Mouse (Mus musculus) neural tube, embryonic 15.5 days (tissue): ENCODE results near the gene Neb. TPM values are rescaled to one million over a fixed set of nuclear protein-coding genes. Genes with fewer than 3 reads are reported as not detected.

Experiments
- ATAC-seq: fragments of 200-750 bp; cut with Nextera tagmentation; 2 replicates; pipeline ENCODE4 v1.8.0; 2017; ENCODE audit warnings: mild to moderate bottlenecking, moderate TSS enrichment, moderate library complexity; ENCODE audit not compliant: low FRiP score
- H3K27ac ChIP-seq: fragments of 300-500 bp; sonication (generic); replicated peaks from 2 replicates; pipeline ENCODE4 v1.5.1; 2015; ENCODE audit warnings: mild to moderate bottlenecking, inconsistent platforms
- H3K27me3 ChIP-seq: fragments of 300-500 bp; sonication (generic); replicated peaks from 2 replicates; pipeline ENCODE4 v1.6.1; 2015; ENCODE audit warnings: inconsistent platforms
- H3K36me3 ChIP-seq: fragments of 300-500 bp; sonication (generic); 2 replicates; pipeline ENCODE4 v1.6.1; 2015; ENCODE audit warnings: inconsistent platforms
- H3K4me1 ChIP-seq: fragments of 300-500 bp; sonication (generic); 2 replicates; pipeline ENCODE4 v1.6.1; 2015; ENCODE audit warnings: inconsistent platforms
- H3K4me2 ChIP-seq: fragments of 300-500 bp; sonication (generic); 2 replicates; pipeline ENCODE4 v1.6.1; 2015; ENCODE audit warnings: inconsistent platforms, mild to moderate bottlenecking, moderate library complexity
- H3K4me3 ChIP-seq: fragments of 300-500 bp; sonication (generic); replicated peaks from 2 replicates; pipeline ENCODE4 v1.5.1; 2015; ENCODE audit warnings: mild to moderate bottlenecking, inconsistent platforms
- H3K9ac ChIP-seq: fragments of 300-500 bp; sonication (generic); replicated peaks from 2 replicates; pipeline ENCODE4 v1.6.1; 2015; ENCODE audit warnings: mild to moderate bottlenecking, inconsistent platforms
- H3K9me3 ChIP-seq: fragments of 300-500 bp; sonication (generic); replicated peaks from 2 replicates; pipeline ENCODE4 v1.6.1; 2016; ENCODE audit warnings: inconsistent platforms
- WGBS: fragments of 180-500 bp; shearing (Covaris S2); methylation state at CpG from one replicate; pipeline ENCODE4 v1.1.7; 2015; ENCODE audit warnings: mixed read lengths; 5-methylcytosine and 5-hydroxymethylcytosine counted together
- polyA plus RNA-seq: library from polyadenylated mRNA; unstranded; fragments of >200 nt; fragmentation: Nextera tagmentation; extraction: Ambion mirVana; gene quantifications from 2 replicates; pipeline ENCODE4 v1.2.1, GENCODE M21; 2015

The Neb gene
- polyA plus RNA-seq, 1 experiment from 2014 or later, result 12.4 TPM

DNA sequence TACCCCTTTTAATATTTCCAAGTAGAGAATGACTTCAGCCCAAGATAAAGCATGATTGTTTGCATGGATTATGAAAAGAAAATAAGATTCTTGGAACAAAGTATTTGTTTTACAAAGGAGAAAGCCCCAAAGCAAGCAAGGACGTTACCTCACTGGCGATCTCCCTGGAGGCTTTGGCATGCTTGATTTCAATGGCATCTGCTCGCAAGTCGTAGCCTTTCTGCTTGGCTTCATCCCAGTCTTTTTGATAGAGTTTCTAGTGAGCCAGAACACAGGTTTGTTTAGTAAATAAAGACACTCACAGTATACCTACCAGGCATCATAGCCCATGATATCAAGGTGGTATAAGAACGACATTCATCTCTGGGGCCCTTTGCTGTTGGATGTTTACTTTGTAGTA lies 153.9 kb downstream of the Neb start:
- H3K36me3 ChIP-seq, result no peaks in the 10 kb centered on the region
- H3K9ac ChIP-seq, result no peak overlapping the region
- H3K4me1 ChIP-seq, result no peaks in the 10 kb centered on the region
- no peak for ATAC-seq
- no peaks in the 10 kb centered on the region for H3K9me3 ChIP-seq
- no peak overlapping the region for H3K27ac ChIP-seq
- H3K27me3 ChIP-seq, result no peaks in the 10 kb centered on the region
- H3K4me3 ChIP-seq, result no peak overlapping the region
- no peak overlapping the region for H3K4me2 ChIP-seq
- WGBS, result 70% methylated on average over 5 of the region's 5 CpGs

DNA sequence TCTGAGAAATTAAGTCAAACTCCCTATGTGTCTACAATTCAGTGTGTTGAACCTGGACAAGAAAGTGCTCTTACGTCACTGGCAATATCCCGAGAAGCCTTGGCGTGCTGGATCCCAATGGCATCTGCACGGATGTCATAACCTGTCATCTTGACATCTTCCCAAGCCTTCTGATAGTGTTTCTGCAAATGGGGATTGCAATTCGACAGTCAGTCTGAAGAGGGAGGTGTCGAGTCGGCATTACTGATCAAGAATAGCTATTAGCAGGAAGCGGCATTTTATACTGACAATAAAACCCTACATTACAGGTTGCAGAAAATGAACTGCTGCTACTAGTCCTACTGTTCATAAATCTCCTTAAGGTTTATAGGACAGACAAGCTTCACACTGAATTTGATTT lies 158.2 kb downstream of the Neb start:
- no peaks in the 10 kb centered on the region for H3K27me3 ChIP-seq
- H3K9me3 ChIP-seq, result no peaks in the 10 kb centered on the region
- WGBS, result 46% methylated on average over 8 of the region's 8 CpGs
- no peak overlapping the region for H3K9ac ChIP-seq
- H3K4me1 ChIP-seq, result no peaks in the 10 kb centered on the region
- H3K4me3 ChIP-seq, result no peak overlapping the region
- H3K4me2 ChIP-seq, result no peak overlapping the region
- H3K36me3 ChIP-seq, result no peaks in the 10 kb centered on the region
- ATAC-seq, result no peak
- no peak overlapping the region for H3K27ac ChIP-seq

DNA sequence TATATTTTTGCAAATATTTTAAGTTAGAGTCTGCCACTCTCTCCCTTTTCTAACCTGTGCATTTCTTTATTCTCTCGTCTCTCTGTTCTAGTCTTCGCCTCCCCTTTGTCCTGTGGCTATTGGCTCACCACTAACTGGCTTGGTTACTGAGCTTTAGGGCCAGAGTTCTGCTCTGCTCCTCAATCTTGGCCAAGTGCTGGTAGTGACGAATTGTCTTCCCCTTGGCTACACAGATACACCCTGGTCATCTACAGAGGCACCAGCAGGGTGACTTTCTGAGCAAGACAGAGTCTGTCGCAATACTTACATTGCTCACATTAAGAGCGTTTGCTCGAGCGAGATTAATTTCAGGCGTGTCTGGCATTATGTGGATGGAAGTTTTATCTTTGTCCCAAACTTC lies 162.3 kb downstream of the Neb start:
- Histone ChIP-seq H3K4me1 (no peaks in the 10 kb centered on the region), H3K27me3 (no peaks in the 10 kb centered on the region), H3K9ac (no peak overlapping the region), H3K36me3 (no peaks in the 10 kb centered on the region), H3K9me3 (no peaks in the 10 kb centered on the region), H3K4me3 (no peak overlapping the region), H3K4me2 (no peak overlapping the region), H3K27ac (no peak overlapping the region)
- ATAC-seq, result no peak
- WGBS, result 92% methylated on average over 8 of the region's 8 CpGs

DNA sequence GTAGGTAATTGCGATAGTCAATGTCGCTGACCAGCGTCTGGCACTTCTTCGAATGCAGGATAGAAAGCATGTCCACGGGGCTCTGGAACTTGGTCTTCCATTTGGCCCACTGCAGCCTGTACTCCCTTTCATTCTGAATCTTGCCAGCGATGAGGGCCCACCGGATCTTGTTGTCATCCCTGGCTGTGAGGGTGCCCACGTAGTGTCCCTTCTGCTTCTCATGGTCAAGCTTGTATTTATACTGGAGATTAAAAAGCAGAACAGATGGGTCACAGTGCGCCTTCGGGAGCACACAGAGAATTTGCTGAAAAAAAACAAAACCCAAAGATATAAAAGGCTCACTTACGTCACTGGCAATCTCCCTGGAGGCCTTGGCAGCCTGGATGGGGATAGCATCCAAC lies 165.7 kb downstream of the Neb start:
- no peaks in the 10 kb centered on the region for H3K27me3 ChIP-seq
- H3K4me2 ChIP-seq, result no peak overlapping the region
- H3K4me1 ChIP-seq, result no peaks in the 10 kb centered on the region
- H3K9ac ChIP-seq, result no peak overlapping the region
- H3K36me3 ChIP-seq, result no peaks in the 10 kb centered on the region
- H3K4me3 ChIP-seq, result no peak overlapping the region
- ATAC-seq, result no peak
- H3K27ac ChIP-seq, result no peak overlapping the region
- WGBS, result 85% methylated on average over 11 of the region's 11 CpGs
- no peaks in the 10 kb centered on the region for H3K9me3 ChIP-seq

DNA sequence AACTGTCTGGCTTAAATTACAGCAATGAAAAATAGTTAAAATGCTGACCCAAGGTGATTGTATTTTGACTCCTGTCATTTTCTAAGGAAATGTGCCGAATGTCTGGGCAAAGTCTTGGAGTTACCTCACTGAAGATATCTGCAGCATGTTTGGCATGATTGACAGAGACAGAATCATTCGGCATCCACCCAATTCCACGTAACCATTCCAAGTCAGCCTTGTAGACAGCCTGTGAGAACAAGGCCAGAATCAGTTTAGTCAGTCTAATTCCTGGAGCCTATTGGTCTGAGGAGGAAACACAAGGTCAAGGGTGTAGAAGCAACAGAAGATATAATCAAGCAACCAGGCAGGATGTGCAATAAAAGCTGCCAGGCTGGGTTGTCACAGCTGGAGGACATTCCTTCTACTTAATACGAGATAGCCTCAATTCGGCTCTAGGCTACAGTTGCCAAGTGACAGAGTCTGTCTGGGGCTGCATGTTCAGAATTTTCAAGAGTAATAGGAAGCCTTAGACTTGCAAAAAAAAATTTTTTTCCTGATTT lies 166.8 kb downstream of the Neb start:
- Histone ChIP-seq H3K9ac (no peak overlapping the region), H3K4me2 (no peak overlapping the region), H3K36me3 (no peaks in the 10 kb centered on the region), H3K9me3 (no peaks in the 10 kb centered on the region), H3K4me3 (no peak overlapping the region), H3K4me1 (no peaks in the 10 kb centered on the region), H3K27me3 (no peaks in the 10 kb centered on the region), H3K27ac (no peak overlapping the region)
- WGBS, result 61% methylated on average over 5 of the region's 5 CpGs
- ATAC-seq, result no peak

DNA sequence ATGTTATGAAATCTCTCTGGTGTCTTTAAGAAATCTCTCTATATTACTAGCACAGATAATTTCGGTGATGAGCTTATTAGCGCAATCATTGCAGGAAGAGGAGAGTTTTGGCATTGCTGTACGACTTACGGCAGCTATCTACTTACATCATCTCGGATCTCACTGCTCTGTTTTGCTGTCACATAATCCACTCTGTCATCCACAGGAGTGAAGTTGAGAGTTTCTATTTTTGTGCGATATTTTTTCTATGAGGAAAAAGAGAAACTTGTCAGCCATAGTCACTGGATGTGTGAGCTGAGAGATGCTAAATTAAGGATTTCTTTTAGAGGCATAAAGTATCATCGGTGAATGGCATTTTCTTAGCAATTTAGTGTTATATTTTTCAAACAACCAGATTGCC lies 167.6 kb downstream of the Neb start:
- 82% methylated on average over 7 of the region's 7 CpGs for WGBS
- Histone ChIP-seq H3K9me3 (no peaks in the 10 kb centered on the region), H3K27me3 (no peaks in the 10 kb centered on the region), H3K9ac (no peak overlapping the region), H3K4me1 (no peaks in the 10 kb centered on the region), H3K4me2 (no peak overlapping the region), H3K27ac (no peak overlapping the region), H3K36me3 (no peaks in the 10 kb centered on the region), H3K4me3 (no peak overlapping the region)
- no peak for ATAC-seq

DNA sequence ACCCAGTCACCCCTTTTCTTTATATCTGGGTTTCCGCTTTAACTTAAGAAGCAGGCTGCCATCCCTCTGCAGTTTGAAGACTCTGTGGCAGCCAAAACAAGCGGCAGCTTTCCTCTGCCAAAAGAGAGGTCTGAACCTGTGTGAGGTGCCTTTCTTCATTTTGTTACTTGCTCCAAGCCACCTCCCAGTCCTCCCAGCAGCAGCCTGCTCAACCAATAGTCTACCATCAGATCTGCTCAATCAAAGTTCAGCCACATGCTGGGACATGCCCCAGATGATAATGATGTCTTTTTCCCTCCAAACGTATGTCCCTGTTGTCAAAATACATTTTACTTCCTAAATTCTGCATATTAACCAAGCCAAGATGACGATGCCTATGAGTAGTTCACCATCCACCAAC lies 173.3 kb downstream of the Neb start:
- Histone ChIP-seq H3K9ac (no peak overlapping the region), H3K27me3 (no peaks in the 10 kb centered on the region), H3K4me1 (no peaks in the 10 kb centered on the region), H3K36me3 (no peaks in the 10 kb centered on the region), H3K9me3 (no peaks in the 10 kb centered on the region), H3K4me3 (no peak overlapping the region), H3K27ac (no peak overlapping the region), H3K4me2 (no peak overlapping the region)
- WGBS, result 89% methylated on average over 4 of the region's 4 CpGs
- ATAC-seq, result no peak

DNA sequence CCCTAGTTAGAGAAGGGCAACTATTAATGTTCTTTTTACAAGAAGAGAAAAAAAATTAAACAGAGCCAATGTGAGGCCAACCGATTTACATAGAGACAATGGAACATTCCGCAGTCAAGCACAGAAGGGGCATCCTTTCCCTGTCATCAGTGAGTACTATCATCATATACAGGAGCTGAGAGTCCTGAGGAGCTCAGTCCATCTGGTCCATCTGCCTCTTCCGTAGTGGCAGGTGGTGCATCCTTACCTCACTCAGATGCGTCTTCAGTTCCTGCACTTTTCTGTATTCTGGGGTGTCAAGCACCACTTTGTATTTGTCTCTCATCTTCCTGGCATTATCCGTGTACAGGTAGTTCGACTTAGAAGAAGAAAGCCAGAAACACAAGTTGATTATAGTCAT lies 184.6 kb downstream of the Neb start:
- H3K4me1 ChIP-seq, result no peaks in the 10 kb centered on the region
- no peak for ATAC-seq
- H3K27me3 ChIP-seq, result no peaks in the 10 kb centered on the region
- no peak overlapping the region for H3K9ac ChIP-seq
- 94% methylated on average over 6 of the region's 6 CpGs for WGBS
- no peak overlapping the region for H3K4me2 ChIP-seq
- no peak overlapping the region for H3K27ac ChIP-seq
- no peak overlapping the region for H3K4me3 ChIP-seq
- no peaks in the 10 kb centered on the region for H3K36me3 ChIP-seq
- no peaks in the 10 kb centered on the region for H3K9me3 ChIP-seq

DNA sequence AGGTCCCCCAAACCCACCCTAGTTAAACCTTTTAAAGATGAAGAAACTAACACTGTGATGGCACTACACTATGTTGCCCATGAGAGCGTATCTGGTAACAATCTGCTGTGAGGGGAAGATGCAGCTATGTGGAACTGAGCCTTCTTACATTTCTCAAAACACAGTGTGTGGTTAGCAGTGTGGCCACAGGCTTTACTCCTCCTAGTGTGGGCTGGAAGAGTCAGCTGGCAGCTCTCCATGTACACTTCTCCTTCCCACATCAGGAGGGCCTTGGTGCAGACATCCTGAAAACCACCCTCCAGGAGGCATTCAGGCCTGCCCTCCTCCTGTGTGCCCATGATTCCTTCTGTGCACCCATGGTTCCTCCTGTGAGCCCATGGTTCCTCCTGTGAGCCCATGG lies 198.6 kb downstream of the Neb start:
- no peaks in the 10 kb centered on the region for H3K27me3 ChIP-seq
- 100% methylated on average over 1 of the region's 1 CpGs for WGBS
- H3K9me3 ChIP-seq, result no peaks in the 10 kb centered on the region
- H3K27ac ChIP-seq, result no peak overlapping the region
- ATAC-seq, result no peak
- H3K36me3 ChIP-seq, result no peaks in the 10 kb centered on the region
- H3K9ac ChIP-seq, result no peak overlapping the region
- H3K4me2 ChIP-seq, result no peak overlapping the region
- no peak overlapping the region for H3K4me3 ChIP-seq
- no peaks in the 10 kb centered on the region for H3K4me1 ChIP-seq

DNA sequence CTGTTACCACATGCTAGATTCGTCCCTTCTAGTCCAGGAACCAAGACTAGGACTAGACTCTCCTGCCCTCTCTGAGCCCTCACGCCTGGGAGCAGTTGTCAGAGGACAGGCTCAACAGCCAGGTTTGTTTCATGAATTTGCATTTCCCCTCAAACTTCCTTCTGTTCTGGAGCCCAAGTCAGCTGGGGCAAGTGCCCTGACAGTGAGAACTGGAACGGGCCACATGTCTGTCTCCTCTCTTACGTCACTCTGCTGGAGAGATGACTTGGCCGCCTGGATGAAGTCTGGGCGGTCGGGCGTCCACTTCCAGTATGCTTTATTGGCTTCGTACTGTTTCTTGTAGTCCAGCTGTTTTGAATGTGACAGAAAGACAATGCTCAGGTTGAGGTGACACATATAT lies 200.5 kb downstream of the Neb start:
- no peaks in the 10 kb centered on the region for H3K9me3 ChIP-seq
- ATAC-seq, result no peak
- no peak overlapping the region for H3K4me2 ChIP-seq
- H3K9ac ChIP-seq, result no peak overlapping the region
- H3K27me3 ChIP-seq, result no peaks in the 10 kb centered on the region
- WGBS, result 81% methylated on average over 9 of the region's 9 CpGs
- no peaks in the 10 kb centered on the region for H3K4me1 ChIP-seq
- H3K4me3 ChIP-seq, result no peak overlapping the region
- no peaks in the 10 kb centered on the region for H3K36me3 ChIP-seq
- H3K27ac ChIP-seq, result no peak overlapping the region

DNA sequence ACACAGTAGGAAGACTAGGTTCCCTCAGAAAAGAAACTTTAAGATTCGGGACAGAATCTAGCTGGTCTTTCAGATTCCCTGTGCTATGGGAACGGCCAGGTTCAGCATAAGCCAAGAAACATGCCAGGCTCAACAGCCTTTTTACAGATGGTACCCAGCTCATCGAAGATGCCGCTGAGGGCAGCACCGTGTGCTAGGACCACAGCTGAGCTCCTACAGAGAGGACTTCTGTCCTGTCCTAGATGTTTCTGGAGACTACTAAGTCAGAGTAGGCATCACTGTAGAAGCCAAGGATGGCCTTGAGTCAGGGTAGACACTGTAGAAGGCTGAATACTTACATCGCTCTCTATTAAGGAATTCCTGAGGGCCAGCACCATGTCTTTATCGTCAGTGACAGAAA lies 201.1 kb downstream of the Neb start:
- Histone ChIP-seq H3K36me3 (no peaks in the 10 kb centered on the region), H3K4me1 (no peaks in the 10 kb centered on the region), H3K27me3 (no peaks in the 10 kb centered on the region), H3K4me3 (no peak overlapping the region), H3K27ac (no peak overlapping the region), H3K9me3 (no peaks in the 10 kb centered on the region), H3K9ac (no peak overlapping the region), H3K4me2 (no peak overlapping the region)
- 96% methylated on average over 7 of the region's 7 CpGs for WGBS
- ATAC-seq, result no peak

DNA sequence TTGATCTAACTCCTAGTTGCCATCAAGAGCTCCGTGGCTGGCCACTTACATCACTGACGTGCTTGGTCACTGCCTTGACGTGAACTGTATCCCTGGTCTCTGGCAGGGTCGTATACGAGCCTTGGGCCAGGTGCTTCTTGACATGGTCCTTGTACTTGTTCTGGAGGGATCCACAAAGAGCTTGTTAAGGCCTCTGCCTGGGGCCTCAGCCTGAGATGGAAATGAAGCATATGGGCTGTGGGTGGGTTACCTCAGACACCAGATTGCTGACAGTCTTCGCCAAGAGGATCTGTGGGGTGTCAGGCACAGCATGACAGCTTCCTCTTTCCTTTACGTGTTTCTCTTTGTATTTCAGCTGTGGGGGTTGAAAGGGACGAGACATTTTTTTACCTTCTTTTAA lies 201.7 kb downstream of the Neb start:
- ATAC-seq, result no peak
- Histone ChIP-seq H3K4me3 (no peak overlapping the region), H3K4me1 (no peaks in the 10 kb centered on the region), H3K27me3 (no peaks in the 10 kb centered on the region), H3K36me3 (no peaks in the 10 kb centered on the region), H3K9ac (no peak overlapping the region), H3K4me2 (no peak overlapping the region), H3K27ac (no peak overlapping the region), H3K9me3 (no peaks in the 10 kb centered on the region)
- WGBS, result 78% methylated on average over 8 of the region's 8 CpGs

DNA sequence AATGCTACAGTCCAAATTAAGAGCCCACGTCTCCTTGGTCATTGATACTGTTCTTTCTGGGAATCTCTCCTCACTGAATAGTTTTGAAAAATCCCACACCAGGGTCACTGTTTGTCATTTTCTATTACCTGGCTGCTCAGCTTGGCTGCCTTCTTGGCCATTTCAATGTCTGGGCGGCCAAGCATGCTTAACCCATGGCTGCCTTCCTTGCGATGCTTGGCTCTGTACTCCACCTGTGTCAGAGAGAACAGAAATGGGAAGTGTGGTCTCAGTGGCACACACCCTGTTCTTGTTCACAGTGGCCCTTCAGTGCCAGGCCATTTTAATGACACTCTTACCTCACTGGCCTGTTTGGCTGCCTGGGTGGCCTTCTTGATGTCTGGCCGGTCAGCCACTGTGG lies 203.3 kb downstream of the Neb start:
- H3K4me2 ChIP-seq, result no peak overlapping the region
- no peak overlapping the region for H3K27ac ChIP-seq
- H3K27me3 ChIP-seq, result no peaks in the 10 kb centered on the region
- H3K4me3 ChIP-seq, result no peak overlapping the region
- no peaks in the 10 kb centered on the region for H3K36me3 ChIP-seq
- H3K4me1 ChIP-seq, result no peaks in the 10 kb centered on the region
- 93% methylated on average over 4 of the region's 4 CpGs for WGBS
- no peak overlapping the region for H3K9ac ChIP-seq
- H3K9me3 ChIP-seq, result no peaks in the 10 kb centered on the region
- no peak for ATAC-seq
